Mouse (Mus musculus) ES-CJ7 (cell line): ENCODE data around the gene Fam83g.
A peak's percentile ranks its signal among the peaks of the same experiment; 100 is the strongest.
"Not testable (repeated sequence)": the region's sequence is repeated elsewhere in the genome, so short reads cannot be mapped to it uniquely, and the experiment has no call there.

Experiments used
- DNase-seq: peaks from one replicate; pipeline ENCODE4 v3.0.0; 2011; ENCODE audit warnings: low read depth, low spot score

The Fam83g gene

GRCm38 (mm10) chr11:61683907-61684731, at the start of gene Fam83g:
Fam83g (plus strand) TSS chr11:61684091.
- peak; percentile 65 for DNase-seq

- not testable (repeated sequence) for DNase-seq
Measured at GRCm38 (mm10) chr11:61636309-61636708, 47.6 kb upstream of the Fam83g start.

GRCm38 (mm10) chr11:61637413-61637812, 46.5 kb upstream of the Fam83g start:
- DNase-seq: peak; percentile 20

DNA sequence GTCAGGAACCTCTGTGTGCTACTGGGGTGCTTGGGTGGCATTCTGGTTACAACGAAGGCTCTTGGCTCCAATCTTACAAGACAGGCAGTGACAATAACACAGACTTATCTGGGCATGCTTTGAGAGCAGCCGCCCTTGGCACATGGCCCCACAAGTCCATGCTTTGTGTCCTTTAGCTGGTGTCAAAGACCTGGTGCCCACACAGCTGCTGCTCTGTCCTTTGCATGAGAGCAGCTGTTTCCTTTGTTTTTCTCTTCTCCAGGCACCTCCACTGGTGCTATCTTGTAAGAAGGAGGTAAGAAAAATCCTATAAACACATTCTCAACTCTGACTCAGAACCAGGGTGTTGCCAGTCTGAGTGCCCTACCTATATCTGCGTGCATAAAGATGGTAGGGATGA, 46.0 kb upstream of the Fam83g start:
- DNase-seq: no peak

GRCm38 (mm10) chr11:61638764-61639536, 44.9 kb upstream of the Fam83g start:
- no peak for DNase-seq

GRCm38 (mm10) chr11:61639601-61640177, 44.2 kb upstream of the Fam83g start:
- no peak for DNase-seq

DNA sequence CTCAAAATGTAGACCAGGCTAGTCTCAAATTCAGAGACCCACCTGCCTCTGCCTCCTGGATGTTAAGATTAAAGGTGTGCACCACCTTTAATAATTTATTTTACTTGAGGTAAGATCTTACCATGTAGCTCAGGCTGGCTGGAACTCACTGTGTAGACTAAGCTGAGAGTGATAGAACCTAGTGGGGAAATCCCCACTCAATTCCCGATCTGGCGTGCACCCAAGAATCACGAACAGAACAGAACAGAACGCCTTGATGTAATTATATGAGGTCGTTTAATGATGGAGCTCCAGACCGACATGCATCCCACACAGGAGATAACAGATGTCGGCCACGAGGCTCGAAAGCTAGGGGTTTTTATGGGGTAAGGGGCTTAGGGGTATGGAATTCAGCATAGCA, 43.3 kb upstream of the Fam83g start:
- DNase-seq: not testable (repeated sequence)

GRCm38 (mm10) chr11:61642106-61642505, 41.8 kb upstream of the Fam83g start:
- DNase-seq: no peak

GRCm38 (mm10) chr11:61643184-61643961, 40.5 kb upstream of the Fam83g start:
- no peak for DNase-seq

GRCm38 (mm10) chr11:61644576-61645326, 39.1 kb upstream of the Fam83g start:
- no peak for DNase-seq

DNA sequence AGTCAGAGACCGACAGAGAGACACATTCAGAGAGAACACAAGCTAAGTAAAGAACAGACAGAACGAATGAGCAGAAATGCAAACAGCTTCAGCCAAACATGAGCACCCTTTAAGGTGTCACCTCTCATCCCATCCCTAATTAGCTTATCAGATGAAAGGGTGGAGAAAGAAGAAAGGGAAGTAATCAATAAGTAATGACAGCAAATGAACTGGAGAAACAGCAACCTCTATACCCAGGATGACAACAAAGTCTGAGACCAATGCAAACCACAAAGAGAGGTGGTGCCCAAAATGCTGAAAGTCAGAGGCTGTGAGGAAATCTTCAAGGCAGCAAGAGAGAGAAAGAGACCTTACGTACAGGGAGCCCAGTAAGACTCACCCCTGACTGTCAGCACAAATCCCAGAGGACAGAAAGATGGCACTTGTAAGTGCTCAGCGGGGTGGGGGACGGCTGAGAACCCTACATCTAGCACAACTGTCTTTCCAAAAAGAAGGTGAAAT, 38.5 kb upstream of the Fam83g start:
- DNase-seq: no peak

GRCm38 (mm10) chr11:61646499-61647039, 37.3 kb upstream of the Fam83g start:
- DNase-seq: no peak

GRCm38 (mm10) chr11:61647110-61647910, 36.6 kb upstream of the Fam83g start:
- DNase-seq: no peak

GRCm38 (mm10) chr11:61647956-61648748, 35.7 kb upstream of the Fam83g start:
- no peak for DNase-seq

DNA sequence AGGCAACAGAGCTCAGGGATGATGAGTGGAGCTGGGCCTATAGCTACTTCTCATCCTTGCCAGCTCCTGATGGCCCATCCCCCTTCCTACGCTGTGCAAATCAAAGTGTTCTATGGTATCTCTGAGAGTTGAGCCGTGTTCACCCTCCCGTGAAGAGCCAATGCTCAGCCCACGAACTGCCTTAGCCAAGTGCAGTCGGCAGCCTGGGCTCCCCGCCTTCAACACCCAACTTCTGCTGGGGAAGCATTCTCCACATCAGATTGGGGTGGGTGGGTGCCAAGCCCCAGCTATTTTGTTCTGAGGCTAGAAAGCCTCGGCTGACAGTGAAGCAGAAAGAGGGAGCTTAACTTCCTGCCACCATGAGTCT, 35.2 kb upstream of the Fam83g start:
- DNase-seq: no peak

GRCm38 (mm10) chr11:61649163-61649580, 34.7 kb upstream of the Fam83g start:
- DNase-seq: no peak

- no peak for DNase-seq
Measured at GRCm38 (mm10) chr11:61649626-61650025, 34.3 kb upstream of the Fam83g start.

GRCm38 (mm10) chr11:61650470-61651265, 33.2 kb upstream of the Fam83g start:
- DNase-seq: no peak
